Mouse (Mus musculus) mature B cell (primary cell): ENCODE data around the gene Dgkb.

Experiments
- in situ Hi-C: fragments of 300-500 bp; cut with MboI; formaldehyde crosslinking; loops from 2 replicates; pipeline ENCODE4 v1.14.3; 2019

The Dgkb gene

DNA sequence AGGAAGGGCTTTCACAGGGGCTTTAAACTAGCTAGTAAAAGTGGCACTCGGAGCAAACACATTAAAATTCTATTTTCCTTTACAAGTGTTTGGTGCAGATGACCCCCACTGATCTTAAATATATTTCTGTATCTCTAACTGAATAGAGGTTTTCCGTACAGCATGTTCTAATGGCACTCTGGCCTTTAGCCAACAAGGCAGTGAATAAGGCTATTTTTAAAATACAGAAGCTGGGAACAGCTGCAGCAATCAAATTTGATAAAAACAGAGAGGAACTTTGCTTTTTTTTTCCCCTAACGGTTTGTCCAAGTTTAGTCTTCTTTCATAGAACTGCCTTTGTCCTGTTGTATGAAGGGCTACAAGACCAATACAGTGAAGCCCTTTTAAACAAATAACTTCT is 776.5 kb downstream of the Dgkb start:
- in situ Hi-C loops = no loop called here

DNA sequence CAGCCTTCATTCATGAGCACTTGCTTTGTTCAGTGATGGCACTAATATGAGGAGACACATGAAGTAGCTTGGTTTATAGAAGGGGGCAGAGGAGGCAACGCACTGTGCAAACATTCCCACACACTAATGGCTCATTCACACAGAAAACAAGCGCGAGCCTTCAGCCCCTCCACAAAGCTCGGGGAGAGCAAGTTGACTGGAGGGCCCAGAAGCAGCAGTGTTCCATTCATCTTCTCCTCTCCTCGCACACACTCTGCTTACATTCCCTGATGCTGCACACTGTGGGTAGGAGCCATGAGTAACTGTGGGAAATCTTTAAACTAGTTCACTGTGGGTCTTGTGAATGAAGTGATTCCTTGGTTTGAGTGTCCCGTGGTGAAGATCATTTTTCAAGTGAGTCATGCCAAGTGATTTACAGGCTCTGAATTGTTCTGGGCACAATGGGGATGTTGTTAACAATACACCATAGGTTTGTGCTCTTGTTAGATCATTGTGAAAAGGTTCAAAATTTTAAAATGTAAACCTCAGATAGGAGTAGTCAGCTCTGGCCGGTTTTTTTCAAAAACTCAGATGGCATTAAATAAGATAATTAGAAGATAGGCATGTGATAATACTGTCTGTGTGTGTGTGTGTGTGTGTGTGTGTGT is 779.0 kb downstream of the Dgkb start:
- in situ Hi-C loops = no loop called here

- in situ Hi-C loops = no loop called here
Observed at GRCm38 (mm10) chr12:38598096-38598495, 780.6 kb downstream of the Dgkb start.

- in situ Hi-C loops = no loop called here
Observed at GRCm38 (mm10) chr12:38600165-38600845, 782.8 kb downstream of the Dgkb start.

DNA sequence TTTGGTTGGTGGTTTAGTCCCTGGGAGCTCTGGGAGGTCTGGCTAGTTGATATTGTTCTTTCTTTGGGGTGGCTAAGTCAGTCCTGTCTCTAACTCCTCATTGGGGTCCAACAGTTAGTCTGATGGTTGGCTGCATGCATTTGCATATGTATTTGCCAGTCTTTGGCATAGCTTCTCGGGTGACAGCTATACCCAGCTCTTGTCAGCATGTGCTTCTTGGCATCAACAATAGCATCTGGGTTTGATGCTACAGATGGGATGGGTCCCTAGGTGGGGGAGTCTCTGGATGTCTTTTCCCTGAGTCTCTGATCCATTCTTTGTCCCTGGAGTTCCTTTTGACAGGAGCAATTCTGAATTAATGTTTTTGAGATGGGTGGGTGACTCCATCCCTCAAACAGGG is 790.6 kb downstream of the Dgkb start:
- in situ Hi-C loops = no loop called here

DNA sequence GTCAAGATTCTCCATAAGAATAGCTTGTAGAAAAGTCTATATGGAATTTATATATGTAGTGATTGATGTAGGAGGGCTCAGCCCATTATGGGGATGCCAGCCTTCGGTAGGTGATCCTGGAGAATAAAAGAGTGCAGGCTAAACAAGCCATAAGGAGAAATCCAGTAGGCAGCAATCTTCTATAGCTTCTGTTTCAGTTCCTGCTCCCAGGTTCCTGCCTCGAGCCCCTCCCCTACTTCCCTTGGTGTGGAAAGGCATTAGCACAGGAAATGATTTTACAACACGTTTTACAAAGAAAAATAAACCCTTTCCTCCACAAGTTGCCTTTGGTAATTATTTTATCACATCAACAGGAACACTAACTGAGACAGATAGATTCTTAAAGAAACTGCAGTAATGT is 850.7 kb downstream of the Dgkb start:
- in situ Hi-C loops = no loop called here
